Mouse (Mus musculus) brain, adult 10 weeks (tissue): ENCODE results near the gene Gm21677. TPM values are rescaled to one million over a fixed set of nuclear protein-coding genes. Genes with fewer than 3 reads are reported as not detected.

Source experiments
- polyA plus RNA-seq: library from polyadenylated mRNA; stranded (reverse); fragments of 350-450 nt; fragmentation: Illumina TruSeq; extraction: RNeasy Lipid Tissue Mini Kit (QIAGEN cat#74804); gene quantifications from one replicate; pipeline ENCODE4 v1.2.3, GENCODE M21; 2015; ENCODE audit warnings: low read depth, low replicate concordance

The Gm21677 gene
- polyA plus RNA-seq: not detected

DNA sequence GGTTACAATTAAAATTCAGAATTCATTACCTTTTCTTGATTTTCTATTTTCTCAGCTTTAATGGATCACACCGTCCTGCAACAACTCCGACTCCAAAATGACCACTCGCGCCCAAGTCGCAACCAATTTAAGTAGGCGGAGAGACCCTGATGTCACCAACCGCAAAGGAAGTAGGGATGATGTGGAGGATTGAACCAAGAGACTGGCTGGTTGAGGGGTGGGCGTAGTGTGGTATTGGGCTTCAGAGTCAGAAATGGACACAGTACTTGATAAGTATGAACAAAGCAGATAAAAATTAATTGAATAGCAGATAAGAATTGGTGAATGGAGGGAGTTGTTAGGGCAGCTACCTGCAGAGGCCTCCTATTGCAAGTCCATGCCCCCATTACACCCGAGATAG lies at the start of gene Gm21677:
TSS of gene Gm21677 (minus strand) at position 101 of the 400 bp plus-strand sequence.

DNA sequence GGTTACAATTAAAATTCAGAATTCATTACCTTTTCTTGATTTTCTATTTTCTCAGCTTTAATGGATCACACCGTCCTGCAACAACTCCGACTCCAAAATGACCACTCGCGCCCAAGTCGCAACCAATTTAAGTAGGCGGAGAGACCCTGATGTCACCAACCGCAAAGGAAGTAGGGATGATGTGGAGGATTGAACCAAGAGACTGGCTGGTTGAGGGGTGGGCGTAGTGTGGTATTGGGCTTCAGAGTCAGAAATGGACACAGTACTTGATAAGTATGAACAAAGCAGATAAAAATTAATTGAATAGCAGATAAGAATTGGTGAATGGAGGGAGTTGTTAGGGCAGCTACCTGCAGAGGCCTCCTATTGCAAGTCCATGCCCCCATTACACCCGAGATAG lies 39.0 kb upstream of the Gm21677 start, which contains the start of gene Gm21693:
TSS of gene Gm21693 (minus strand) at position 101 of the 400 bp plus-strand sequence.

Other genes with a start within 250 kb of the Gm21677 start
- gene Gm21693, start 38.9 kb upstream of the Gm21677 start, polyA plus RNA-seq: not detected
- gene Gm21704, start 103.7 kb upstream of the Gm21677 start, polyA plus RNA-seq: not detected
- not detected for gene Gm21708, start 103.7 kb upstream of the Gm21677 start, polyA plus RNA-seq